Mouse (Mus musculus): ENCODE measurements at regions not wholly inside any gene's neighbourhood (a gene's known extent, or its start where the extent isn't known, plus 50 kb on each side); places are given as distances from the start of the nearest gene placed in this dataset.
"Not testable (repeated sequence)": the region's sequence is repeated elsewhere in the genome, so short reads cannot be mapped to it uniquely, and the experiment has no call there.

- DNase-seq, result no peak
Measured at GRCm38 (mm10) chr16:79312702-79313101, 221.8 kb upstream of the Tmprss15 start.

DNA sequence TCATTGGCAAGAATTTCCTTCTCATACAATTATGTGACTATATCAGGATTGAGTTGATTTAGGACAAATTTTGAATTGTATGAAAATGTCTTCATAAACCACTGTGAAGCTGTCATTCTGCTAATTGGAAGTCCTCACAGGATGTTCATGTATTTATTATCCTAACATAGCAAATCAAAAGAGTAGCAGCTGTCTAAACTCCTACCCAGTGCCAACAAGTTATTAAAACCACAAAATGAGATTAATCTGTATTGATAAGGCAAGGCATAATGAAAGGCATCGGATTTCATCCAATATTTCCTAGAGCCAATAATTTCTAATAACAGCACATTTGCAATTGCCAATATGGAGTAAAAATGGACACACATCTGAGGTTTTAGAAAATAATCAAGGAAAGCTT is 217.6 kb upstream of the Tmprss15 start:
- no peak for DNase-seq

DNA sequence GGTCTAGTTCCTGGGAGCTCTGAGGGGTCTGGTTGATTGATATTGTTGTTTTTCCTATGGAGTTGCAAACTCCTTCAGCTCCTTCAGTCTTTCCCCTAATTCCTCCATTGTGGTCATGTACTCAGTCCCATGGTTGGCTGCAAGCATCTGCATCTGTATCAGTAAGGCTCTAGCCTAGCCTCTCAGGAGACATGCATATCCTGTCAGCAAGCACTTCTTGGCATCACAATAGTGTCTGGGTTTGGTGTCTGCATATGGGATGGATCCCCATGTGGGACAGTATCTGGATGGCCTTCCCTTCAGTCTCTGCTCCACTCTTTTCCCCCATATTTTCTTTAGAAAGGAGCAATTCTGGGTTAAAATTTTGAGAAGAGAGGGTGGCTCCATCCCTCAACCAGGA is 205.7 kb upstream of the Tmprss15 start:
- not testable (repeated sequence) for DNase-seq

DNA sequence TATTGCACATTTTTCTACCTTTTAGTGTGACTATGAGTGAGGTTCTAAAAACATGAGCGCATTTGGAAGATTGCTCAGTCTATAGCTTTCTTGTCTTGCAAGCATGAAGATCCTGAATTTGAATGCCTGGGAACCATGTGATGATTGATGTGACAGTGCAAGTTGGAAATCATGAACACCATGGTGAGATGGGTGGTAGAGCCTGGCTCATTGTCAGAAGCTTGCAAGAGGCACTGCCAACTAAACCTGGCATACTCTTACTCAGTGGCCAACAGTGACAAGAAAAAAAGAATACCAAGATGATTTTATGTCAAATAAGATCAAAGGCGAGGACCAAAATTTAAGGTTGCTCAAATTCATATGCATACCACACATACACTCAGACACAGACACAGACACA is 188.1 kb upstream of the Tmprss15 start:
- DNase-seq, result no peak

- DNase-seq, result no peak
Measured at GRCm38 (mm10) chr16:79256525-79256924, 165.6 kb upstream of the Tmprss15 start.

GRCm38 (mm10) chr16:79256084-79256483 is 165.2 kb upstream of the Tmprss15 start:
- no peak for DNase-seq

DNA sequence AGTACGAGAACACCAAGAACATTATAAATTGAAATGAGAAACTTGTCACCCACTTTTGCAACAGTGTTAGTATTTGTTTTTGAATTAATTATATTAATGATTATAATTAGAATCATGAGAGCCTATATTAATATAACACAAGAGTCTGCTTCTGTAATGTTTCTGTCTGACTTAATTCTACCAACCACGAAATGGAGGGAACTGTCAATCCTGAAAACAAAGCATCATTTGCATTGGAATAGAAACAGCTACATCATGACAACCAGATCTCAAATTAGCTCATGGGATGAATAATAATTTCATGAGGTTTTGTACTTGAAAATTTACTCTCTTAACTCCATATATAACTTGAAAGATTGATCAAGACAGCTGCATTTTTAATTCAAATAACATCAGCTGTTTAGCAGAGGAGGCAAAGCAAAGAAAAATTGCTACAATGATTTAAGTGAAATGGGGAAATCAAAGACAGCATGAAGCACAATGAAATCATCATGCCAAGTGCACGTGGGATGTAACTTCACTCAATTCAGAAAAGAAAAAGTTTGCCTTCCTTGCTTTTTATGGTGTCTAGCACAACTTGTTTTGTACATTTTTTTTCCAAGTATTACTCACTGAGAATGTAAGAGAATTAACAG is 150.1 kb upstream of the Tmprss15 start:
- DNase-seq, result no peak

- no peak for DNase-seq
Measured at GRCm38 (mm10) chr16:79240191-79240590, 149.3 kb upstream of the Tmprss15 start.

- DNase-seq, result peak; percentile 14
Measured at GRCm38 (mm10) chr16:79191196-79191595, 100.3 kb upstream of the Tmprss15 start.

- peak; percentile 7 for DNase-seq
Measured at GRCm38 (mm10) chr16:79186471-79186870, 95.6 kb upstream of the Tmprss15 start.

DNA sequence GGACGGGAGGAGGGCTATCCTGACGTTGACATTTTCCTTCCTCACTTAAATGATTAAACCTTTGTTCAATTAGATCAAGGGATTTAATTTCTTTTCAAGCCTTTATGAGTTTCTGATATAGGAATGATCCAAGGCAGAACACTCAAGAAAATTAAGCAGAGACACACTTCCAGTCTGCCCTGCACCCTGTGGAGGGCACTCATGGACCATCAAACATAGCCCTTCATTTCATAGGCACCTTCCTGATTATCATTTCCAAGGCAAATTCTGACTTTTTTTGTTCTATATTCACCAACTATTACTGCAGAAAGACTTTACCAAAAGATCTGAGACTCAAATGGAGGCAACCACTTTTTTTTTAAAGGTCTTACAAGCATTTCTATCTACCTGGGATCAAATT is 91.6 kb upstream of the Tmprss15 start:
- DNase-seq, result no peak

GRCm38 (mm10) chr16:79177299-79177999 is 86.6 kb upstream of the Tmprss15 start:
- no peak for DNase-seq

- no peak for DNase-seq
Measured at GRCm38 (mm10) chr16:79176832-79177243, 85.9 kb upstream of the Tmprss15 start.

DNA sequence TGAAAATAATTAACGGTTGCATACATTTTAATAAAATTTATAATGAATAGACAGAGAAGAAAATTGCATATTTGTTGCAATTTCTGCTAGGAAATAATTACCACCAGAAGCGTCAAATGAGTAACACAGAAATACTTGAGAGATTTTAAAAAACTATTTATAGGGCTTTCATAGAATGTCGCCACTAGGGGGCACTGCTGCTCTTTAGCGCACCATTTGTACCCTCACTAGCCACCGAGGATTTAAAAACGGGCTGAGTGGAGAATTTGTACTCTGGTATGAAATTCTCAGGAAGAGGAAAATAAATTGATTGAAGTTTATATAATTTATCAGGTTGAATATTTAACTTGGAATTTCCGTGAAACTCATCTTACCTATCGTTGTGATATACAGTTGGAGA is 77.3 kb upstream of the Tmprss15 start:
- DNase-seq, result peak; percentile 82

- no peak for DNase-seq
Measured at GRCm38 (mm10) chr16:79142813-79143212, 51.9 kb upstream of the Tmprss15 start.

All from adrenal gland, postnatal 10 days (tissue).